Mouse (Mus musculus) cortical plate, adult 2 months (tissue): ENCODE measurements around the gene Kpna7.

ENCODE experiments used
- CTCF ChIP-seq: fragments of 200-500 bp; IDR thresholded peaks from 2 replicates; pipeline ENCODE4 v1.5.1; 2011; ENCODE audit warnings: mild to moderate bottlenecking, control low read depth, low read length; ENCODE audit not compliant: insufficient read depth; ENCODE audit errors: extremely low read depth
- POLR2A ChIP-seq: fragments of 200-500 bp; IDR thresholded peaks from 2 replicates; pipeline ENCODE4 v1.6.1; 2011; ENCODE audit warnings: mild to moderate bottlenecking, low read length, control low read depth; ENCODE audit not compliant: insufficient read depth; ENCODE audit errors: extremely low read depth

DNA sequence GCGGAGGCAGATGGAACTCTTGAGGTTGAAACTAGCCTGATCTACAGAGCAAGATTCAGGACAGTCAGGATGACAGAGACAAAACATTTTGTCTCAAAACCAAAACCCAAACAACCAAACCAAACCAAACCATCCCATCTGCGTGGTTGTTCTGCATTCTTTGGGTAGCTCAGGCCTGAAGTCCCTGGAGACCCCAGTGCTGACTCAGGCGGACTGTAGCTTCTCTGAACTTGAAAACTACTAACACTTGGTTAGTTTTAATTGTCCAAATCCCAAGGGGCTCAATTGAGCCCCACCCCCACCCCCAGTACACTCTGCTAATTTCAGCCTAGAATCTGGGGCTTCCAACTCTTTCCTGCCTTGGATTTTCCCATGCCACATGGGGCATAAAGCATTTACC is 80.5 kb downstream of the Kpna7 start:
- TF ChIP-seq CTCF (no peak), POLR2A (no peak)
